ENCODE assay signal across 15 mouse cellular contexts in genomic region chr14:20827491-20827890, GRCm38 (mm10).
"Had no signal": no experiment of that assay in that cellular context is flagged by ENCODE, and none has a peak within 500 bp of the region (broad histone marks: within the 10 kb centered on the region; RNA-seq: fewer than 3 reads in every experiment).

No protein-coding gene starts in this region.

- H3K27me3 ChIP-seq: kidney, embryonic 15.5 days; liver, embryonic 15.5 days; neural tube, embryonic 13.5 days; stomach, embryonic 15.5 days had no signal

- DNase-seq: kidney, adult 18-20 months; kidney, postnatal 14 days; lung, adult 2 months; lung, postnatal 14 days; retina, postnatal 1 day; right cerebral cortex, postnatal 4 days; thymus, adult 2 months; thymus, postnatal 25 days had no signal

- H3K27ac ChIP-seq: kidney, embryonic 15.5 days; left cerebral cortex, adult 2 months; limb, embryonic 10.5 days; liver, embryonic 15.5 days; midbrain, embryonic 10.5 days; neural tube, embryonic 13.5 days; stomach, embryonic 15.5 days had no signal

- H3K9ac ChIP-seq: kidney, embryonic 15.5 days; liver, embryonic 15.5 days; neural tube, embryonic 13.5 days; stomach, embryonic 15.5 days had no signal

- H3K36me3 ChIP-seq: kidney, embryonic 15.5 days; limb, embryonic 10.5 days; liver, embryonic 15.5 days; midbrain, embryonic 10.5 days; neural tube, embryonic 13.5 days; stomach, embryonic 15.5 days had no signal

- H3K4me3 ChIP-seq: kidney, embryonic 15.5 days; left cerebral cortex, adult 2 months; limb, embryonic 10.5 days; liver, embryonic 15.5 days; midbrain, embryonic 10.5 days; neural tube, embryonic 13.5 days; stomach, embryonic 15.5 days had no signal

- H3K4me1 ChIP-seq: liver, embryonic 15.5 days; midbrain, embryonic 10.5 days; neural tube, embryonic 13.5 days; stomach, embryonic 15.5 days had no signal
